Mouse (Mus musculus) liver, embryonic 11.5 days (tissue): ENCODE measurements around the gene Tfg. TPM values are rescaled to one million over a fixed set of nuclear protein-coding genes. Genes with fewer than 3 reads are reported as not detected.

Source experiments
- ATAC-seq: fragments of 200-750 bp; cut with Nextera tagmentation; replicated peaks from 2 replicates; pipeline ENCODE4 v1.8.0; 2017; ENCODE audit warnings: moderate number of reproducible peaks, mild to moderate bottlenecking, moderate TSS enrichment, moderate library complexity; ENCODE audit not compliant: low FRiP score
- DNase-seq: peaks from one replicate; pipeline ENCODE4 v3.0.0-alpha.2; 2017; ENCODE audit warnings: low spot score
- H3K27ac ChIP-seq: fragments of 300-500 bp; sonication (generic); 2 replicates; pipeline ENCODE4 v1.5.1; 2014; ENCODE audit warnings: mild to moderate bottlenecking, low read depth, low read length, control low read depth
- H3K27me3 ChIP-seq: fragments of 300-500 bp; sonication (generic); replicated peaks from 2 replicates; pipeline ENCODE4 v1.6.1; 2014; ENCODE audit warnings: low read length, mixed read lengths; ENCODE audit not compliant: control insufficient read depth, insufficient read depth
- H3K36me3 ChIP-seq: fragments of 300-500 bp; sonication (generic); 2 replicates; pipeline ENCODE4 v1.6.1; 2014; ENCODE audit warnings: mild to moderate bottlenecking, low read length, moderate library complexity, mixed read lengths; ENCODE audit not compliant: control insufficient read depth, insufficient read depth
- H3K4me1 ChIP-seq: fragments of 300-500 bp; sonication (generic); replicated peaks from 2 replicates; pipeline ENCODE4 v1.6.1; 2014; ENCODE audit warnings: low read length, mixed read lengths; ENCODE audit not compliant: control insufficient read depth, insufficient read depth
- H3K4me2 ChIP-seq: fragments of 300-500 bp; sonication (generic); 2 replicates; pipeline ENCODE4 v1.6.1; 2014; ENCODE audit warnings: mild to moderate bottlenecking, control low read depth, moderate library complexity
- H3K4me3 ChIP-seq: fragments of 300-500 bp; sonication (generic); 2 replicates; pipeline ENCODE4 v1.5.1; 2014; ENCODE audit warnings: low read depth, low read length, control low read depth
- H3K9ac ChIP-seq: fragments of 300-500 bp; sonication (generic); 2 replicates; pipeline ENCODE4 v1.6.1; 2014; ENCODE audit warnings: low read depth, low read length, control low read depth
- H3K9me3 ChIP-seq: fragments of 300-500 bp; sonication (generic); 2 replicates; pipeline ENCODE4 v1.6.1; 2016; ENCODE audit warnings: low read length, inconsistent platforms, mixed read lengths; ENCODE audit not compliant: control insufficient read depth
- WGBS: fragments of 180-500 bp; shearing (Covaris S2); extraction: QIAGEN DNeasy Blood & Tissue Kit; methylation state at CpG from one replicate; pipeline ENCODE4 v1.1.7; 2014; 5-methylcytosine and 5-hydroxymethylcytosine counted together
- polyA plus RNA-seq: library from polyadenylated mRNA; unstranded; fragments of >200 nt; fragmentation: Nextera tagmentation; extraction: Ambion mirVana; gene quantifications from 2 replicates; pipeline ENCODE4 v1.2.1, GENCODE M21; 2014

Gene Tfg
- polyA plus RNA-seq, 1 experiment from 2014 or later = 143 TPM

- Histone ChIP-seq H3K27me3 (no peaks in the 10 kb centered on the region), H3K36me3 (peaks cover 21% of the 10 kb centered on the region), H3K4me2 (no peak overlapping the region), H3K27ac (no peak overlapping the region), H3K4me3 (no peak overlapping the region), H3K4me1 (no peaks in the 10 kb centered on the region), H3K9ac (no peak overlapping the region), H3K9me3 (no peaks in the 10 kb centered on the region)
- WGBS = 90% methylated on average over 3 of the region's 3 CpGs
- no peak for DNase-seq
- ATAC-seq = no peak
Observed at GRCm38 (mm10) chr16:56705731-56706130, 11.5 kb downstream of the Tfg start.

- DNase-seq (no peak), ATAC-seq (no peak)
- Histone ChIP-seq H3K4me1 (no peaks in the 10 kb centered on the region), H3K27me3 (no peaks in the 10 kb centered on the region), H3K4me3 (no peak overlapping the region), H3K4me2 (no peak overlapping the region), H3K9me3 (no peaks in the 10 kb centered on the region), H3K9ac (no peak overlapping the region), H3K36me3 (peaks cover 7% of the 10 kb centered on the region; the same call in 1 of the 2 replicates), H3K27ac (no peak overlapping the region)
- 92% methylated on average over 3 of the region's 3 CpGs for WGBS
Observed at GRCm38 (mm10) chr16:56700898-56701297, 16.4 kb downstream of the Tfg start.

- no peaks in the 10 kb centered on the region for H3K27me3 ChIP-seq
- no peaks in the 10 kb centered on the region for H3K9me3 ChIP-seq
- no peak overlapping the region for H3K9ac ChIP-seq
- 77% methylated on average over 2 of the region's 2 CpGs for WGBS
- no peak overlapping the region for H3K4me2 ChIP-seq
- ATAC-seq (no peak), DNase-seq (no peak)
- H3K4me3 ChIP-seq = no peak overlapping the region
- peaks cover 8% of the 10 kb centered on the region; the same call in 1 of the 2 replicates for H3K36me3 ChIP-seq
- no peaks in the 10 kb centered on the region for H3K4me1 ChIP-seq
- H3K27ac ChIP-seq = no peak overlapping the region
Observed at GRCm38 (mm10) chr16:56696448-56696847, 20.8 kb downstream of the Tfg start.

- no peak overlapping the region for H3K27ac ChIP-seq
- no peak overlapping the region for H3K4me2 ChIP-seq
- no peaks in the 10 kb centered on the region for H3K9me3 ChIP-seq
- H3K27me3 ChIP-seq = no peaks in the 10 kb centered on the region
- H3K36me3 ChIP-seq = peaks cover 6% of the 10 kb centered on the region
- no peak overlapping the region for H3K9ac ChIP-seq
- WGBS = 96% methylated on average over 7 of the region's 7 CpGs
- no peak for ATAC-seq
- no peaks in the 10 kb centered on the region for H3K4me1 ChIP-seq
- no peak overlapping the region for H3K4me3 ChIP-seq
- no peak for DNase-seq
Observed at GRCm38 (mm10) chr16:56690715-56691114, 26.5 kb downstream of the Tfg start.

DNA sequence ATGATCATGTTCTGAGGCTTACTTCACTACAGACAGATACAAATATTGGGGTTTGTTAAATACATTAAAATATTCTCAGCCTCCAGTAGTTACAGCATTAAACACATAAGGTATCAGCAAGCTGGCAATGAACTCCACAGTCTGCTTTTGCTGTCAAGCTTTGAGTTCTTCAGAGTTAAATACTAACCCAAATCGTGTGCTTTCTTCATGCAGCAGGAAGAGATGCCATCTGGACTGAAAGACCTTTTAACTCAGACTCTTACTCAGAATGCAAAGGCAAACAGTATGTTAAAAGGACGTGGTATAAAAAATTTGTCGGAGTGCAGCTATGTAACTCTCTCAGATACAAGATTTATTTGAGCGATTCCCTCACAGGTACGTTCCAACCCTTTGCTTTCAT lies 30.5 kb downstream of the Tfg start:
- no peaks in the 10 kb centered on the region for H3K4me1 ChIP-seq
- DNase-seq = no peak
- ATAC-seq = no peak
- peaks cover 10% of the 10 kb centered on the region for H3K36me3 ChIP-seq
- H3K27ac ChIP-seq = no peak overlapping the region
- no peaks in the 10 kb centered on the region for H3K9me3 ChIP-seq
- no peak overlapping the region for H3K4me3 ChIP-seq
- no peaks in the 10 kb centered on the region for H3K27me3 ChIP-seq
- no peak overlapping the region for H3K4me2 ChIP-seq
- H3K9ac ChIP-seq = no peak overlapping the region
- 93% methylated on average over 5 of the region's 5 CpGs for WGBS

DNA sequence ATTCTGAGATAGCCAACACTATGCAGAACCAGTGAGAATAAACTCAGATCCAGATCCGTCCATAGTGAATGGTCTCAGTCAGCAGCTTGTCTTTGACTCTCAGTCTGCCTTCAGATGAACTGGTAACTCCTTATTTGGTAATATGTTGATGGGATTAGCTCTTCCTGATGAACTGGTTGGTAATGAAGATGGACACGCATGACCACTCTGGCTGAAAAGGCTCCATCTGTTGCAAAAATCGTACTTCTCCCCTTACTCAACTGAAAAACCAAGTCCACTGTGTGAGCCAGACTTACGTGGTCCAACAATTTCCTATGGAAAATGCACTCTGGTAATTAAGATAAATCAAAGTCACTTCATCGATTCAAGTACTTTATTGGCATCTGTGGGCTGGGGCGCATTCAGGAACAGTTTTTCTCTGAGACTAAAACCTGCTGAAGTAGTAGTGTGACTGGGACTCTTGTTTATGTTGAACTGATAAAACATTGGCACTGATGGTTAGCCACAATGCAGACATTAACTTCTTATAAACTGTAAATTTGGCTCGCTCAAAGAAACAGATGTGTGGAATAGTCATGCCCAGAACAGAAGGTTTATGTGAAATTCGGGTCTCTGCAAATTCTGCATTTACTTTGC lies 36.1 kb downstream of the Tfg start:
- no peak overlapping the region for H3K9ac ChIP-seq
- H3K4me3 ChIP-seq = no peak overlapping the region
- H3K27ac ChIP-seq = no peak overlapping the region
- H3K27me3 ChIP-seq = no peaks in the 10 kb centered on the region
- WGBS = 82% methylated on average over 8 of the region's 8 CpGs
- H3K9me3 ChIP-seq = no peaks in the 10 kb centered on the region
- no peak for ATAC-seq
- H3K4me1 ChIP-seq = no peaks in the 10 kb centered on the region
- H3K4me2 ChIP-seq = no peak overlapping the region
- H3K36me3 ChIP-seq = peaks cover 5% of the 10 kb centered on the region; the same call in 1 of the 2 replicates
- no peak for DNase-seq

DNA sequence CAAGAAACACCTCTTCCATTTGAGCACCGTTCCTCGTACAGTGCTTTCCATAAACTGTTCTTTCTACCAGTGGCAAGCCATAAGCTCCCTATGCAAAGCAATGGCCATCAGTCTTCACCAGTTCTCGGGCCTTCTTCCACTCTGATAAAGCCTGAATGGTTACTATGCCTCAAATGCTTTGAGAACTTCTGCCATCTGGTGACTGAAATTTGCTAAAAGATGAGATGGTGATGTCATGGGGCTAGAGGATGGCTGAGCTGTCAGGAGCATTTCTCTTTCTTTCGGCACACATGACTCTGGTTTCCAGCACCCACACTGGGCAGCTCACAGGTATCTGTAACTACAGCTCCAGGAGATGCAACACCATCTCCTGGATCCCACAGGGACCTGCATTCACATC lies 40.1 kb downstream of the Tfg start:
- no peak for ATAC-seq
- no peaks in the 10 kb centered on the region for H3K27me3 ChIP-seq

GRCm38 (mm10) chr16:56673420-56673819 lies 43.8 kb downstream of the Tfg start:
- ATAC-seq = no peak
- WGBS = 82% methylated on average over 2 of the region's 2 CpGs

More for the DNA sequence above, 40.1 kb downstream of the Tfg start:
- Histone ChIP-seq H3K4me2 (no peak overlapping the region), H3K9ac (no peak overlapping the region), H3K4me3 (no peak overlapping the region), H3K4me1 (no peaks in the 10 kb centered on the region), H3K36me3 (no peaks in the 10 kb centered on the region), H3K9me3 (no peaks in the 10 kb centered on the region), H3K27ac (no peak overlapping the region)
- 73% methylated on average over 4 of the region's 4 CpGs for WGBS
- DNase-seq = no peak

DNA sequence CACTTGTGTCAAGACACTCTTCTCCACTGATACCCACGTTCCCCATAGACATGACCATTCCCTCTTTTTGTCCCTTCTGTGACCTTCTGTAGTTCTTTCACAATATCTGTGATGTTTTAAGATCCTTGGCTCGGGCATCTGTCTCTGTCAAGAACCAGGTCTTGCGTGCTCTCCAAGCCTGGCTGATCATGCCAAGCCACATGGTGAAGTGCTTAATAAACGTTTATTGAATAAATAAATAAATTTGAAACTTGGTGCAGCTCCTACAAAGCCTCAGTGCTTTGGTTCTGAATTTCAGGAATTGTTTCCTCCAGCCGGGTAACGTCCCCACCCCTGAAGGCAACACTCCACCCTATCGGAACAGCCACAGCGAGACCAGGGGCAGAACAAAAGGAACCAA lies 46.3 kb downstream of the Tfg start:
- Histone ChIP-seq H3K9ac (no peak overlapping the region), H3K27me3 (no peaks in the 10 kb centered on the region), H3K4me1 (no peaks in the 10 kb centered on the region), H3K4me3 (no peak overlapping the region), H3K4me2 (no peak overlapping the region), H3K27ac (no peak overlapping the region), H3K36me3 (no peaks in the 10 kb centered on the region), H3K9me3 (no peaks in the 10 kb centered on the region)
- 80% methylated on average over 8 of the region's 8 CpGs for WGBS
- no peak for DNase-seq
- no peak for ATAC-seq

More at GRCm38 (mm10) chr16:56673420-56673819, 43.8 kb downstream of the Tfg start:
- Histone ChIP-seq H3K4me1 (no peaks in the 10 kb centered on the region), H3K4me2 (no peak overlapping the region), H3K9ac (no peak overlapping the region), H3K27me3 (no peaks in the 10 kb centered on the region), H3K4me3 (no peak overlapping the region), H3K36me3 (no peaks in the 10 kb centered on the region), H3K9me3 (no peaks in the 10 kb centered on the region), H3K27ac (no peak overlapping the region)
- DNase-seq = no peak
